Mouse (Mus musculus): ENCODE results near the gene Klk7.

The Klk7 gene

GRCm38 (mm10) chr7:43797333-43797769 lies 13.7 kb upstream of the Klk7 start, which contains the start of gene Klk8:
Gene Klk8, plus strand, starts transcription at chr7:43797577.
- no peak for DNase-seq (ENCODE audit: low spot score)

- no peak for DNase-seq (ENCODE audit: low spot score)
These were observed 13.1 kb upstream of the Klk7 start for GRCm38 (mm10) chr7:43797844-43798462.

- no peak for DNase-seq (ENCODE audit: low spot score)
These were observed 11.2 kb upstream of the Klk7 start for GRCm38 (mm10) chr7:43799876-43800275.

GRCm38 (mm10) chr7:43815211-43815610 lies 4.1 kb downstream of the Klk7 start:
- DNase-seq (ENCODE audit: low spot score): no peak

GRCm38 (mm10) chr7:43816746-43817145 lies 5.7 kb downstream of the Klk7 start:
- no peak for DNase-seq (ENCODE audit: low spot score)

GRCm38 (mm10) chr7:43821581-43821980 lies 10.5 kb downstream of the Klk7 start:
- no peak for DNase-seq (ENCODE audit: low spot score)

GRCm38 (mm10) chr7:43824199-43824598 lies 13.1 kb downstream of the Klk7 start, which contains the start of gene Klk6:
Gene Klk6, plus strand, starts transcription at chr7:43824499.
- no peak for DNase-seq (ENCODE audit: low spot score)

GRCm38 (mm10) chr7:43826056-43826455 lies 15.0 kb downstream of the Klk7 start:
- no peak for DNase-seq (ENCODE audit: low spot score)

- no peak for DNase-seq (ENCODE audit: low spot score)
These were observed 16.6 kb downstream of the Klk7 start for GRCm38 (mm10) chr7:43827706-43828105.

- DNase-seq (ENCODE audit: low spot score): no peak
These were observed 17.9 kb downstream of the Klk7 start for GRCm38 (mm10) chr7:43829006-43829405.

- DNase-seq (ENCODE audit: low spot score): no peak
These were observed 30.6 kb downstream of the Klk7 start, which contains the start of gene Klk5 for GRCm38 (mm10) chr7:43841701-43842100. Gene Klk5, plus strand, starts transcription at chr7:43841971.

- no peak for DNase-seq (ENCODE audit: low spot score)
These were observed 32.7 kb downstream of the Klk7 start for GRCm38 (mm10) chr7:43843801-43844200.

GRCm38 (mm10) chr7:43851616-43852015 lies 40.5 kb downstream of the Klk7 start:
- DNase-seq (ENCODE audit: low spot score): no peak

- no peak for DNase-seq (ENCODE audit: low spot score)
These were observed 43.7 kb downstream of the Klk7 start for GRCm38 (mm10) chr7:43854642-43855380.

GRCm38 (mm10) chr7:43855709-43856108 lies 44.6 kb downstream of the Klk7 start:
- DNase-seq (ENCODE audit: low spot score): no peak

- no peak for DNase-seq (ENCODE audit: low spot score)
These were observed 45.2 kb downstream of the Klk7 start for GRCm38 (mm10) chr7:43856307-43856706.

- peak; percentile 19 for DNase-seq (ENCODE audit: low spot score)
These were observed 46.4 kb downstream of the Klk7 start for GRCm38 (mm10) chr7:43857501-43857900.

GRCm38 (mm10) chr7:43860411-43860810 lies 49.3 kb downstream of the Klk7 start:
- DNase-seq (ENCODE audit: low spot score): no peak
